Mouse (Mus musculus): ENCODE measurements around the gene Ccdc13.

DNA sequence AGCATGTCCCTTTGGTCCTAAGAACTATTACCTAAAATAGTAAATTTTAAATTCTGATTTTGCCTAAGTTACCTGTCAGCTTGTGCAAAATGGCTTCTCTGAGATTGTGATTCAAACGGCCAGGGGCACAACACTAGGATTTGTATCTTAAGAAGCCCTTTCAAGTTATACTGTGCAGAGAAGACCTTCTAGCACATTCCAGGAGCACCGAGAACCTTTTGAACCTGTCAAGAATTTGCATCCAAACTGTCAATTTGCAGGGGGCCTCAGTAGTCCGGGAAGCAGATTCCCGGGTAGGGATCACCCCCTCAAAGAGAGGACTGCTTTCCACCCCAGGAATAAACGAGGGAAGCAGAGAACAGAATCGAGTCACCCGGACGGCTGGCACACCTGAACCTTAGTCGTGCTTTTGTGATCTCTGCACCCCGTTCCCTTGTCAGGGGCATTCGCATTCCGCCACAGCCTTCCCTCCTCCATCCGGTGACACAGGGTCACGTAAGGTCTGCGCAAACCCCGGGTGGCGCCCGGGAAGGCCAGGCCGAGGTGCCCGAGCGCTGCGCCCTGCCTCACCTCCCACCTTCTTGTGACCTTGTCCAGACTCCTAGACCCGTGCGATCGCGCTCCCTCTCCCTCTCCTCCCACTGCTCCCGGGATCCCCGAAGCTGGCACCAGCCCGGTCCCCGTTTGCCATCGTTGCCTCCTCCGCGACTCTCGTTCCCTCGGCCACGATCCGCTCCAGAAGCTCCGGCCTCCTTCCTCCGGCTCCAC is 17.6 kb upstream of the Ccdc13 start:
- TF ChIP-seq MAX (IDR thresholded peaks at IDR 0.05; ENCODE audit: low read depth) (no peak), REST (IDR thresholded peaks at IDR 0.05; ENCODE audit: insufficient read depth, insufficient read length) (no peak), POLR2A (IDR thresholded peaks at IDR 0.05; ENCODE audit: insufficient read length, low read depth) (no peak), E2F4 (IDR thresholded peaks at IDR 0.05; ENCODE audit: insufficient read depth) (no peak), POLR2AphosphoS2 (IDR thresholded peaks at IDR 0.05; ENCODE audit: insufficient read length, low read depth) (no peak), CEBPB (IDR thresholded peaks at IDR 0.05; ENCODE audit: insufficient read depth, poor library complexity, severe bottlenecking) (no peak), MYOD1 (IDR thresholded peaks at IDR 0.05; ENCODE audit: control insufficient read depth in 1 of 3, insufficient read length in 2 of 3, low read depth in 2 of 3) (no peak), SRF (IDR thresholded peaks at IDR 0.05; ENCODE audit: control insufficient read depth, insufficient read length, low read depth) (no peak)

Data from myocyte (in vitro differentiated cells).